Mouse (Mus musculus) T-helper 2 cell (primary cell): ENCODE data around the gene Gpc5.

Experiments used
- in situ Hi-C: fragments of 300-600 bp; cut with MboI, MseI; formaldehyde crosslinking; loops from one replicate; pipeline ENCODE4 v1.15.1; 2025; ENCODE audit warnings: high pct_unique_total_duplicates

The Gpc5 gene

GRCm38 (mm10) chr14:115500794-115501193, 408.8 kb downstream of the Gpc5 start:
- in situ Hi-C loops, result no loop called here

- in situ Hi-C loops, result no loop called here
These were observed 454.7 kb downstream of the Gpc5 start for GRCm38 (mm10) chr14:115546516-115547282.

- in situ Hi-C loops, result no loop called here
These were observed 460.0 kb downstream of the Gpc5 start for GRCm38 (mm10) chr14:115551996-115552395.

GRCm38 (mm10) chr14:115580466-115581255, 488.6 kb downstream of the Gpc5 start:
- in situ Hi-C loops, result no loop called here

- in situ Hi-C loops, result no loop called here
These were observed 489.2 kb downstream of the Gpc5 start for GRCm38 (mm10) chr14:115581256-115581633.

- in situ Hi-C loops, result no loop called here
These were observed 508.4 kb downstream of the Gpc5 start for GRCm38 (mm10) chr14:115600259-115601029.

GRCm38 (mm10) chr14:115614154-115614553, 522.1 kb downstream of the Gpc5 start:
- in situ Hi-C loops, result no loop called here

- in situ Hi-C loops, result no loop called here
These were observed 524.3 kb downstream of the Gpc5 start for GRCm38 (mm10) chr14:115616305-115616704.

GRCm38 (mm10) chr14:115616846-115617245, 524.8 kb downstream of the Gpc5 start:
- in situ Hi-C loops, result no loop called here

GRCm38 (mm10) chr14:115620473-115620872, 528.5 kb downstream of the Gpc5 start:
- in situ Hi-C loops, result no loop called here

GRCm38 (mm10) chr14:115631160-115631898, 539.3 kb downstream of the Gpc5 start:
- in situ Hi-C loops, result no loop called here

- in situ Hi-C loops, result no loop called here
These were observed 541.3 kb downstream of the Gpc5 start for GRCm38 (mm10) chr14:115633311-115633710.

GRCm38 (mm10) chr14:115679875-115680274, 587.9 kb downstream of the Gpc5 start:
- in situ Hi-C loops, result no loop called here

- in situ Hi-C loops, result loop anchor here (10.0 kb wide), 1 partner anchor 881 kb away; no protein-coding TSS in a partner anchor
These were observed 654.0 kb downstream of the Gpc5 start for GRCm38 (mm10) chr14:115746013-115746412.

GRCm38 (mm10) chr14:115760241-115760640, 668.2 kb downstream of the Gpc5 start:
- in situ Hi-C loops, result no loop called here

GRCm38 (mm10) chr14:115779382-115780177, 687.6 kb downstream of the Gpc5 start:
- in situ Hi-C loops, result no loop called here

GRCm38 (mm10) chr14:115804751-115805150, 712.7 kb downstream of the Gpc5 start:
- in situ Hi-C loops, result no loop called here

- in situ Hi-C loops, result no loop called here
These were observed 727.0 kb downstream of the Gpc5 start for GRCm38 (mm10) chr14:115819021-115819420.

- in situ Hi-C loops, result no loop called here
These were observed 729.6 kb downstream of the Gpc5 start for GRCm38 (mm10) chr14:115821657-115822056.

GRCm38 (mm10) chr14:115830485-115830884, 738.5 kb downstream of the Gpc5 start:
- in situ Hi-C loops, result no loop called here
